Mouse (Mus musculus) liver, embryonic 14.5 days (tissue): ENCODE results near the gene Pgghg.

Experiments
- CTCF ChIP-seq: IDR thresholded peaks from 2 replicates; pipeline ENCODE4 v1.5.1; 2016; ENCODE audit warnings: antibody characterized with exemption, low read depth, control low read depth
- EP300 ChIP-seq: IDR thresholded peaks from 2 replicates; pipeline ENCODE4 v1.6.1; 2016; ENCODE audit warnings: antibody characterized with exemption, low read depth

DNA sequence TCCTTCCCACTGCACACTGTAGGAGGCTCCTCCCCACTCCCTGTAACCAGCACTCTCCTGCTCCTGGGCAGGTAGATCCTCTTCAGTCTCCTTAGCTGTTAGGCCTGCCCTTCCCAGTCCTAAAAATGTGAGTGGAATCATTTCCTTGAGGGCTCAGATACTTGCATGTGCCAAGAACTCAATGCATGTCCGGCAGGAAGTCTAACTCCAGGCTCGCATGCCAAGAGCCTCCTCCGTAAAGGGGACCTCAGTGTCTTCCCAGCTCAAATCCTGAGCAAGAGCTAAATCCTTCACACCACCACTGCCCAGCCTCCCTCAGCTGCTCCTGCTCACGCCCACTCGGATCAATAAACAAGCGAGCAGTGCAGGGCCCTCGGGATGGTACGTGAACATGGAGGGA lies 9.9 kb downstream of the Pgghg start:
- TF ChIP-seq CTCF (no peak), EP300 (no peak)
